Mouse (Mus musculus): ENCODE data around the gene Ybx1. TPM values are rescaled to one million over a fixed set of nuclear protein-coding genes. Genes with fewer than 3 reads are reported as not detected.

Ybx1 gene
- polyA plus RNA-seq, 2 experiments: 546 to 757 TPM

- H3K4me3 ChIP-seq (replicated peaks; ENCODE audit: low read length): peak within 1 kb of the TSS; percentile 67
- TF ChIP-seq POLR2A (IDR thresholded peaks at IDR 0.05; ENCODE audit: borderline replicate concordance, extremely low read depth, insufficient read depth, insufficient read length): peak; percentile 79; the same call in 1 of the 2 replicates
- peak; percentile 94 for DNase-seq (ENCODE audit: low spot score)
- under 1% methylated on average over 39 of the region's 44 CpGs for WGBS
- peak within 1 kb of the TSS; percentile 61 for H3K9ac ChIP-seq (ENCODE audit: low read depth, low read length, severe bottlenecking)
- H3K36me3 ChIP-seq (ENCODE audit: control insufficient read depth, insufficient read depth, low read length): peaks cover 33% of the 10 kb centered on the region
- ATAC-seq (ENCODE audit: low FRiP score, low read depth): peak; percentile 98
- H3K4me2 ChIP-seq (replicated peaks; ENCODE audit: low read depth, low read length, severe bottlenecking): peak within 1 kb of the TSS; percentile 91
- no peaks in the 10 kb centered on the region for H3K27me3 ChIP-seq (ENCODE audit: control insufficient read depth, insufficient read depth, low read length)
- no peaks in the 10 kb centered on the region for H3K9me3 ChIP-seq (ENCODE audit: control insufficient read depth, low read length)
- peaks cover 12% of the 10 kb centered on the region for H3K4me1 ChIP-seq (ENCODE audit: control insufficient read depth, insufficient read depth, low read length)
- H3K27ac ChIP-seq (replicated peaks; ENCODE audit: low read depth, low read length): peak within 1 kb of the TSS; percentile 73
Measured at GRCm38 (mm10) chr4:119320131-119320830, 25.9 kb upstream of the Ybx1 start, which contains the start of gene Ppih. Gene Ppih, minus strand, starts transcription at chr4:119320546.

- Histone ChIP-seq H3K4me2 (replicated peaks; ENCODE audit: low read depth, low read length, severe bottlenecking) (no peak overlapping the region), H3K36me3 (ENCODE audit: control insufficient read depth, insufficient read depth, low read length) (peaks cover 74% of the 10 kb centered on the region)
- DNase-seq (ENCODE audit: low spot score): no peak
Measured at GRCm38 (mm10) chr4:119313756-119314155, 19.4 kb upstream of the Ybx1 start.

GRCm38 (mm10) chr4:119305418-119305817 is 11.0 kb upstream of the Ybx1 start:
- WGBS: 50% methylated on average over 5 of the region's 5 CpGs
- Histone ChIP-seq H3K36me3 (ENCODE audit: control insufficient read depth, insufficient read depth, low read length) (peaks cover 32% of the 10 kb centered on the region), H3K27me3 (ENCODE audit: control insufficient read depth, insufficient read depth, low read length) (no peaks in the 10 kb centered on the region), H3K9me3 (ENCODE audit: control insufficient read depth, low read length) (no peaks in the 10 kb centered on the region), H3K4me3 (replicated peaks; ENCODE audit: low read length) (no peak overlapping the region), H3K4me1 (ENCODE audit: control insufficient read depth, insufficient read depth, low read length) (no peaks in the 10 kb centered on the region), H3K9ac (ENCODE audit: low read depth, low read length, severe bottlenecking) (no peak overlapping the region), H3K4me2 (replicated peaks; ENCODE audit: low read depth, low read length, severe bottlenecking) (no peak overlapping the region), H3K27ac (replicated peaks; ENCODE audit: low read depth, low read length) (no peak overlapping the region)
- no peak for DNase-seq (ENCODE audit: low spot score)
- no peak for TF ChIP-seq POLR2A (IDR thresholded peaks at IDR 0.05; ENCODE audit: borderline replicate concordance, extremely low read depth, insufficient read depth, insufficient read length)
- no peak for ATAC-seq (ENCODE audit: low FRiP score, low read depth)

More at GRCm38 (mm10) chr4:119313756-119314155, 19.4 kb upstream of the Ybx1 start:
- ATAC-seq (ENCODE audit: low FRiP score, low read depth): no peak
- TF ChIP-seq POLR2A (IDR thresholded peaks at IDR 0.05; ENCODE audit: borderline replicate concordance, extremely low read depth, insufficient read depth, insufficient read length): no peak
- H3K27me3 ChIP-seq (ENCODE audit: control insufficient read depth, insufficient read depth, low read length): no peaks in the 10 kb centered on the region
- H3K27ac ChIP-seq (replicated peaks; ENCODE audit: low read depth, low read length): no peak overlapping the region
- H3K9me3 ChIP-seq (ENCODE audit: control insufficient read depth, low read length): no peaks in the 10 kb centered on the region
- H3K4me3 ChIP-seq (replicated peaks; ENCODE audit: low read length): no peak overlapping the region
- no peaks in the 10 kb centered on the region for H3K4me1 ChIP-seq (ENCODE audit: control insufficient read depth, insufficient read depth, low read length)
- WGBS: 67% methylated on average over 1 of the region's 1 CpGs
- no peak overlapping the region for H3K9ac ChIP-seq (ENCODE audit: low read depth, low read length, severe bottlenecking)

GRCm38 (mm10) chr4:119303291-119303690 is 8.9 kb upstream of the Ybx1 start:
- H3K4me2 ChIP-seq (replicated peaks; ENCODE audit: low read depth, low read length, severe bottlenecking): no peak overlapping the region
- H3K4me3 ChIP-seq (replicated peaks; ENCODE audit: low read length): no peak overlapping the region
- no peak overlapping the region for H3K9ac ChIP-seq (ENCODE audit: low read depth, low read length, severe bottlenecking)
- no peak for TF ChIP-seq POLR2A (IDR thresholded peaks at IDR 0.05; ENCODE audit: borderline replicate concordance, extremely low read depth, insufficient read depth, insufficient read length)
- ATAC-seq (ENCODE audit: low FRiP score, low read depth) (no peak), DNase-seq (ENCODE audit: low spot score) (no peak)
- no peak overlapping the region for H3K27ac ChIP-seq (replicated peaks; ENCODE audit: low read depth, low read length)
- H3K4me1 ChIP-seq (ENCODE audit: control insufficient read depth, insufficient read depth, low read length): no peaks in the 10 kb centered on the region
- H3K36me3 ChIP-seq (ENCODE audit: control insufficient read depth, insufficient read depth, low read length): peaks cover 18% of the 10 kb centered on the region
- H3K27me3 ChIP-seq (ENCODE audit: control insufficient read depth, insufficient read depth, low read length): no peaks in the 10 kb centered on the region
- 92% methylated on average over 8 of the region's 8 CpGs for WGBS
- no peaks in the 10 kb centered on the region for H3K9me3 ChIP-seq (ENCODE audit: control insufficient read depth, low read length)

- Histone ChIP-seq H3K4me2 (replicated peaks; ENCODE audit: low read depth, low read length, severe bottlenecking) (no peak overlapping the region), H3K36me3 (ENCODE audit: control insufficient read depth, insufficient read depth, low read length) (peaks cover 4% of the 10 kb centered on the region; the same call in 1 of the 2 replicates), H3K9ac (ENCODE audit: low read depth, low read length, severe bottlenecking) (no peak overlapping the region), H3K4me1 (ENCODE audit: control insufficient read depth, insufficient read depth, low read length) (no peaks in the 10 kb centered on the region), H3K27me3 (ENCODE audit: control insufficient read depth, insufficient read depth, low read length) (no peaks in the 10 kb centered on the region), H3K4me3 (replicated peaks; ENCODE audit: low read length) (no peak overlapping the region), H3K27ac (replicated peaks; ENCODE audit: low read depth, low read length) (no peak overlapping the region), H3K9me3 (ENCODE audit: control insufficient read depth, low read length) (no peaks in the 10 kb centered on the region)
- 88% methylated on average over 3 of the region's 3 CpGs for WGBS
- DNase-seq (ENCODE audit: low spot score) (no peak), ATAC-seq (ENCODE audit: low FRiP score, low read depth) (no peak)
- TF ChIP-seq POLR2A (IDR thresholded peaks at IDR 0.05; ENCODE audit: borderline replicate concordance, extremely low read depth, insufficient read depth, insufficient read length): no peak
Measured at GRCm38 (mm10) chr4:119301777-119302176, 7.4 kb upstream of the Ybx1 start.
